Mouse (Mus musculus) common myeloid progenitor, adult 5-6 weeks (primary cell): ENCODE measurements around the gene Appbp2. TPM values are rescaled to one million over a fixed set of nuclear protein-coding genes. Genes with fewer than 3 reads are reported as not detected.
"Not testable (repeated sequence)": the region's sequence is repeated elsewhere in the genome, so short reads cannot be mapped to it uniquely, and the experiment has no call there.

ENCODE experiments used
- ATAC-seq: replicated peaks from 2 replicates; pipeline ENCODE4 v1.8.0; 2016; ENCODE audit warnings: low read depth, mild to moderate bottlenecking, moderate TSS enrichment, inconsistent platforms; ENCODE audit not compliant: poor library complexity, severe bottlenecking
- total RNA-seq: library from RNA; stranded (forward); fragments of 200-1000, 187-1606 nt; gene quantifications from 2 replicates; pipeline ENCODE4 v1.2.3, GENCODE M21; 2017

The Appbp2 gene
- total RNA-seq, 1 experiment from 2014 or later, result 39.4 TPM

DNA sequence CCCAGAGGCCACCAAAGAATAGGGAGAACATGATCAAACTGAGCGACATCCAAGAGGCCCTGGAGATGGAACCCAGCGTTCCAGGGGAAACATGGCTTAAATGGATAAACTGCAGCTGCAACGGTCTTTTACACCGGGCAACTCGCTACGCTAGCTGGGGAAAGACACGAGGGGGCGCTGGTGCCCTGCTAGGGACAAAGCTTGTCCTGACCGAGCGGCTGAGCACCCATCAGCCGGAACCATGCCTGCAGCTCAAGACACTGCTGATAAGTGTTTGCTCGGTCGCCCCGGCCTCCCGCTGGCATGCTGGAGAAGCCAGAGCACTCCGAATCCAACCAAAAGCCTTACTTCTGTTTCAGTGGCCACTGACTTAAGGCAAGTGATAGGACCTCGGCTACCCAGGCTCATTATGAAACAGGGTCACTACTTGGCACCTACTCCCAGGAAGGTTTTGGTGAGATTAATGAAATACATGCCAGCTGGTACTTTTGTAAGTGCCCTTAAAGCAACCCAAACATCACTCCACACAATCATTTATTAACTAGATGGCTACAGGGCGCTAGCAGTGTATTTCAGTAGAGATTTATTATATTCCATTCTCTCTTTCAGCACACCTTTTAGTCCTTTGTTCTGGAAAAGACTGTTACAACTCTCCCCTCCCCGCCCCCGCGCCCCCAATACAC lies 64.7 kb downstream of the Appbp2 start, which contains the start of gene 1700125H20Rik:
TSS of gene 1700125H20Rik (plus strand) at position 347 of the 683 bp plus-strand sequence.
- peak; percentile 98 for ATAC-seq

GRCm38 (mm10) chr11:85167503-85167902 lies 67.4 kb downstream of the Appbp2 start:
- ATAC-seq, result no peak

DNA sequence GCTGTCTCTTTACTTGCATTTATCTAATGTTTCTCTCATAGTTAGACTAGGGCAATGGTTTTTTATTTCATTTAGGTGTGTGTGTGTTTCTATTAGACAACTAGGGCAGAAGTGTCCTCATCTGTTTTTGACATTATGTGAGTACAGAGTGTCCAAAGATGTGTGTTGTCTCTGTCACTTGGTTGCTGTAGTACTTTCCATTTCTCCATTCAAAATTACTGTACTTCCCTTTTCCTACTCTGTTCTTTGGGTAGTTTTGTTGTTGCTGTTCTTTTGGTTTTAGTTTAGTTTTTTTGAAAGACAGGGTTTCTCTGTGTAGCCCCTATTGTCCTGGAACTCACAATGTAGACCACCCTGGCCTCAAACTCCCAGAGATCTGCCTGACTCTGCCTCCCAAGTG lies 70.6 kb downstream of the Appbp2 start:
- ATAC-seq, result no peak

DNA sequence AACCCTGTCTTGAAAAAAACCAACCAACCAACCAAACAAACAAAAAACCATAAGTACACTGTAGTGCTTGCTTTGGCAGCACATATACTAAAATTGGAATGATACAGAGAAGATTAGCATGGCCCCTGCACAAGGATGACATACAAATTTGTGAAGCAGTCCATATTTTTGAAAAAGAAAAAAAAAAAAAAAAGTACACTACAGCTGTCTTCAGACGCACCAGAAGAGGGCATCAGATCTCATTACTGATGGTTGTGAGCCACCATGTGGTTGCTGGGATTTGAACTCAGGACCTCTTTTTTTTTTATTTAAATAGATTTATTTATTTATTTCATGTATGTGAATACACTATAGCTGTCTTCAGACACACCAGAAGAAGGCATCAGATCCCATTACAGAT lies 71.9 kb downstream of the Appbp2 start:
- not testable (repeated sequence) for ATAC-seq

- ATAC-seq, result no peak
Observed at GRCm38 (mm10) chr11:85157301-85157700, 77.6 kb downstream of the Appbp2 start.

DNA sequence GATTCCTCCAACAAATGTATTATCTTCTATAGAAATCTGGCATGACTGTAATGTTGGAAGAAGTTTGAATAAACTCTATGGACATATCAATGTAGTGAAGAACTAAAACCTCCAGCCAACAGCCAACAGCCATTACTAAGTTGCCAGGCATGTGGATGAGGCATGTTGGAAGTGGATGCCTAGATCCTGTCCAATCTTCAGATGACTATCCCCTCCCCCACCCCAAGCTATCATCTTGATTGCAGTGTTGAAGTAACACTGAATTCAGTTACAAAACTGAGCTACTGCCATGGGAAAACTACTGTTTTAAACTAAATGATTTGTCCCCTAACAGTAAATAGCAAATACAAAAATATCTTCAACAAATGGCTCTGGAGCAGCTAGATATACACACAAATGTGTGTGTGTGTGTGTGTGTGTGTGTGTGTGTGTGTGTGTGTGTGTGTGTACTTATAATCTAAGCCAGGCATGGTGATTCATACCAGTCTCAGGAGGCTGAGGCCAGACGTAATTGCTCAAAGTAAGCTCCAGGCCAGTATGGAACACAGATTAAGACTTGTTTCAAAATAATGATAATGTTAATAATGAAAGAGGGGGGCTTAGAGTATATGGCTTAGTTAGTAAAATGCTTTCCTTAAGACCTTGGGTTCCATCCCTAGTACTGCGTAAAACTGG lies 82.5 kb downstream of the Appbp2 start:
- no peak for ATAC-seq

DNA sequence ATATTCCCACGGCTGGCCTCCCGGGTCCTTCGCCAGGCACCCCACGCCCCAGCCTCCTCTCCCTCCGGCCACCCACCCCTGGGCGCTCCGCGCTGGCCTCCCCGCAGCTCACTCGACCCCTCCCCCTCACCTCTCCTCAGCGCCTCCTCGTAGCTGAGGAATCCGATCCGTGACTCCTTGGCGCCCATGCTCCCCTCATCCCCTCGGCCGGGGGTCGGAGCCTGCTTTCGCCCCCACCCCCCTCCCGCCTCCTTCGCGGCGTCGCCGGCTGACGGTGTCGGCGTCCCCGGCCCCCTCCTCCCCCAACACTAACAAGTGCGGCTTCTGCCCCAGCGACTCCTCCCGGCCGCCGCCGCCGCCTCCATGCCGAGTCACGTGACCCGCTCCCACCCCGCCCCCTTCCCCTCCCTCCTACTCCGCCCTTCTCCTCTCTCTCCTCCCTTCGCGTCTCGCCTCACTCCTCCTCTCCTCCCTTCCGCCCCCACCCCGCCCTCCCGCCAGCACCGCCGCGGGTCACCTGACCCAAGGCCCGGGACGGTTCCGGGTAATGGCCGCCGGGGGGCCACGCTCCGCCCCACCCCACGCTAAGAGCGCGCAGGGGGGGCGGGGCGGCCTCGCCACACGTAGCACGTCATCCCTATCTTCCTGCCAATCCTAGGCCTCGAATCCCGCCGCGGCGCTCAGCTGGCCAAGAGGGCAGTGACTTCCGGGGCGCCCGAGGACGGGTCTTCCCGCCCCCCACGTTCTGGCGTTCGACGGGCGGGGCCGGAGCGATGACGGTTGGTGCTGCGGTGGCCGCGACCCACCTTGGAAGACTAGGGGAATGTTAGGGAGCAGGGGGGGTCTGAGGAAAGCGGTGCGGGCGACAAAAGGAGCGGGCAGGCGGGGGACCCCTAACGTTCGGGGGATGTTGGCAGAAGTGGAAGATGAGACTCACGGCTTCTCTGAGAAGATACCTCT lies 95.1 kb downstream of the Appbp2 start, which contains the start of gene Usp32:
TSS of gene Usp32 (minus strand) at position 581 of the 960 bp plus-strand sequence.
- ATAC-seq, result peak; percentile 96

DNA sequence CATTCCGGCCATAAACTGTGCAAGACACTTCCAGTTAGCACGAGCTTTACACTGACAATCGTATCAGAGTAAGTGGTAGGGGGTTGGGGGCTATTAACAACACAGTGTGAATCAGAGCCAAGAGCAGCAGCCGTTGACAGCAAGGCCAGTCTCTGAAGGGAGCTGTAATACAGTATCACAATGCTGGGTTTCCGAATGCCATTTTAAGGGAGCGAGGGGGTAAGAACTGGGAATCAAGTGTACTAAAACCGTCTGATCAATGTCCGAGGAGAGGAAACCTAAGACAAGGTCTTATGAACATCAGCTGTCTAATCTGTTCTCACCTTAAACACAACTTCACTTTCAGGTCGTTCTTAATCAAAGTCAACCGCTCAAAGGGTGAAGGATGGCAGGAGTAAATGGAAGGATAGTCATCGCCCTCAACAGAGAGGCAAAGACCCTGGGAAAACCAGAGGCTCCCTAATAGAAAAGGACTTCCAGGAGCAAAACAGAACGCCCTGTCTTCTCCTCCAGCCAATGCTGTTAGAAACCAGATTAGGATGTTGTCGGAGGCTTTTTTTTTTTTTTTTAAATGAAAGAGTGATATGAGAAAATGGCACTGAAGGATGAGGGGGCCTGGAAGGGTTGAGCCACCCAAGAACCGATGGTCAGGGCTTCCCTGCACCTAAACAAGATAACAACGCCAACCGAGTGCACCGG lies 96.0 kb downstream of the Appbp2 start:
- 0 out of 2 replicates have a peak, but pooled peaks have one; percentile 5 for ATAC-seq

Other genes with a start within 250 kb of the Appbp2 start
- gene Usp32, start 95.0 kb downstream of the Appbp2 start, total RNA-seq, result 14.9 and 26.1 TPM in 2 replicates
- gene 1700125H20Rik, start 64.7 kb downstream of the Appbp2 start, total RNA-seq, result not detected in 2 replicates
- gene Ppm1d, start 76.1 kb upstream of the Appbp2 start, total RNA-seq, result 12.1 and 16.6 TPM in 2 replicates
- 14.6 and 22.5 TPM in 2 replicates for gene Bcas3, start 118.0 kb upstream of the Appbp2 start, total RNA-seq